Mouse (Mus musculus) MEL (cell line): ENCODE results near the gene Fbln1. TPM values are rescaled to one million over a fixed set of nuclear protein-coding genes. Genes with fewer than 3 reads are reported as not detected.

ENCODE experiments used
- DNase-seq: peaks from one replicate; pipeline ENCODE4 v3.0.0; 2011; ENCODE audit warnings: low read depth, low spot score
- H3K27ac ChIP-seq: 2 replicates; pipeline ENCODE4 v1.5.1; 2012; ENCODE audit warnings: low read depth, mild to moderate bottlenecking, control low read depth, low read length, moderate library complexity; ENCODE audit not compliant: control insufficient read depth
- H3K27me3 ChIP-seq, 2 experiments: fragments of 150-350 bp in 1 of 2; sonication (generic) in 1 of 2; 2 replicates each; pipeline ENCODE4 v1.6.1; 2012; ENCODE audit warnings: low read length in 2 of 2, mild to moderate bottlenecking in 2 of 2, improper control_type of control experiment in 1 of 2, moderate library complexity in 1 of 2; ENCODE audit not compliant: insufficient read depth in 2 of 2, control insufficient read depth in 1 of 2
- H3K36me3 ChIP-seq, 2 experiments: 2 replicates each; pipeline ENCODE4 v1.6.1; 2012 to 2014; ENCODE audit warnings: low read length in 2 of 2, improper control_type of control experiment in 1 of 2, inconsistent platforms in 1 of 2, mild to moderate bottlenecking in 1 of 2; ENCODE audit not compliant: insufficient read depth in 2 of 2, control insufficient read depth in 1 of 2
- H3K4me1 ChIP-seq, 2 experiments: fragments of 150-350 bp in 1 of 2; sonication (generic) in 1 of 2; 2 replicates each; pipeline ENCODE4 v1.6.1; 2012; ENCODE audit warnings: low read length in 2 of 2, improper control_type of control experiment in 1 of 2, mild to moderate bottlenecking in 1 of 2; ENCODE audit not compliant: insufficient read depth in 2 of 2, control insufficient read depth in 1 of 2
- H3K4me3 ChIP-seq, 2 experiments: fragments of 150-350 bp in 1 of 2; sonication (generic) in 1 of 2; 2 replicates each; pipeline ENCODE4 v1.5.1; 2012; ENCODE audit warnings: low read depth in 2 of 2, low read length in 2 of 2, mild to moderate bottlenecking in 2 of 2, moderate library complexity in 2 of 2, control low read depth in 1 of 2, improper control_type of control experiment in 1 of 2; ENCODE audit not compliant: control insufficient read depth in 1 of 2, insufficient read depth in 1 of 2
- H3K79me2 ChIP-seq: 2 replicates; pipeline ENCODE4 v1.6.1; 2012; ENCODE audit warnings: mild to moderate bottlenecking, low read length, moderate library complexity; ENCODE audit not compliant: control insufficient read depth, poor library complexity, insufficient read depth
- H3K9ac ChIP-seq: 2 replicates; pipeline ENCODE4 v1.6.1; 2012; ENCODE audit warnings: low read depth, mild to moderate bottlenecking, control low read depth, low read length, moderate library complexity; ENCODE audit not compliant: control insufficient read depth, poor library complexity, severe bottlenecking
- H3K9me3 ChIP-seq: fragments of 150-350 bp; sonication (generic); replicated peaks from 2 replicates; pipeline ENCODE4 v1.6.1; 2012; ENCODE audit warnings: mild to moderate bottlenecking, low read length, improper control_type of control experiment, moderate library complexity; ENCODE audit not compliant: insufficient read depth
- BHLHE40 ChIP-seq: IDR thresholded peaks from 2 replicates; pipeline ENCODE4 v1.6.1; 2012; ENCODE audit warnings: low read depth, mild to moderate bottlenecking, inconsistent platforms, low read length, improper control_type of control experiment, borderline replicate concordance
- CHD1 ChIP-seq: IDR thresholded peaks from 2 replicates; pipeline ENCODE4 v1.6.1; 2012; ENCODE audit warnings: low read depth, mild to moderate bottlenecking, inconsistent platforms, low read length, improper control_type of control experiment
- CHD2 ChIP-seq: IDR thresholded peaks from 2 replicates; pipeline ENCODE4 v1.6.1; 2011; ENCODE audit warnings: low read length, improper control_type of control experiment
- CTCF ChIP-seq, 3 experiments: IDR thresholded peaks in 2 of 3; conservative IDR thresholded peaks in 1 of 3; 2 replicates each; pipeline ENCODE4 v1.5.1; 2011 to 2012; ENCODE audit warnings: low read length in 3 of 3, low read depth in 2 of 3, mild to moderate bottlenecking in 2 of 3, improper control_type of control experiment in 1 of 3, inconsistent platforms in 1 of 3, mixed read lengths in 1 of 3, moderate library complexity in 1 of 3; ENCODE audit not compliant: control insufficient read depth in 1 of 3, insufficient read depth in 1 of 3, poor library complexity in 1 of 3, severe bottlenecking in 1 of 3
- ELF1 ChIP-seq: IDR thresholded peaks from 2 replicates; pipeline ENCODE4 v1.6.1; 2014; ENCODE audit warnings: low read depth, mild to moderate bottlenecking, inconsistent platforms, low read length, improper control_type of control experiment, moderate library complexity
- ETS1 ChIP-seq: IDR thresholded peaks from 2 replicates; pipeline ENCODE4 v1.6.1; 2012; ENCODE audit warnings: low read depth, mild to moderate bottlenecking, inconsistent platforms, low read length, improper control_type of control experiment, moderate library complexity
- GATA1 ChIP-seq: IDR thresholded peaks from 2 replicates; pipeline ENCODE4 v1.6.1; 2011; ENCODE audit warnings: low read depth, low read length, improper control_type of control experiment
- HCFC1 ChIP-seq: IDR thresholded peaks from 2 replicates; pipeline ENCODE4 v1.6.1; 2012; ENCODE audit warnings: low read depth, mild to moderate bottlenecking, inconsistent platforms, low read length, improper control_type of control experiment, moderate library complexity
- MAFK ChIP-seq: IDR thresholded peaks from 2 replicates; pipeline ENCODE4 v1.6.1; 2011; ENCODE audit warnings: low read depth, mild to moderate bottlenecking, low read length, improper control_type of control experiment, borderline replicate concordance
- MAX ChIP-seq: IDR thresholded peaks from 2 replicates; pipeline ENCODE4 v1.6.1; 2011; ENCODE audit warnings: low read length, improper control_type of control experiment
- MAZ ChIP-seq: IDR thresholded peaks from 2 replicates; pipeline ENCODE4 v1.6.1; 2012; ENCODE audit warnings: low read depth, mild to moderate bottlenecking, inconsistent platforms, low read length, improper control_type of control experiment
- MXI1 ChIP-seq: IDR thresholded peaks from 2 replicates; pipeline ENCODE4 v1.6.1; 2011; ENCODE audit warnings: mild to moderate bottlenecking, low read depth, low read length, improper control_type of control experiment
- MYB ChIP-seq: IDR thresholded peaks from 2 replicates; pipeline ENCODE4 v1.6.1; 2011; ENCODE audit warnings: mild to moderate bottlenecking, low read depth, low read length, improper control_type of control experiment
- MYC ChIP-seq: IDR thresholded peaks from 2 replicates; pipeline ENCODE4 v1.6.1; 2011; ENCODE audit warnings: low read depth, mild to moderate bottlenecking, low read length, improper control_type of control experiment, moderate library complexity
- NELFE ChIP-seq: IDR thresholded peaks from 2 replicates; pipeline ENCODE4 v1.6.1; 2011; ENCODE audit warnings: low read depth, low read length, improper control_type of control experiment
- SMC3 ChIP-seq: IDR thresholded peaks from 2 replicates; pipeline ENCODE4 v1.6.1; 2011; ENCODE audit warnings: low read depth, low read length, improper control_type of control experiment
- TAL1 ChIP-seq: IDR thresholded peaks from 2 replicates; pipeline ENCODE4 v1.6.1; 2012; ENCODE audit warnings: mild to moderate bottlenecking, inconsistent platforms, low read length, moderate library complexity, mixed read lengths
- USF1 ChIP-seq: IDR thresholded peaks from 2 replicates; pipeline ENCODE4 v1.6.1; 2014; ENCODE audit warnings: low read depth, mild to moderate bottlenecking, inconsistent platforms, low read length, improper control_type of control experiment, moderate library complexity
- USF2 ChIP-seq, 2 experiments: IDR thresholded peaks; 2 replicates each; pipeline ENCODE4 v1.6.1; 2011 to 2012; ENCODE audit warnings: improper control_type of control experiment in 2 of 2, low read length in 2 of 2, borderline replicate concordance in 1 of 2, inconsistent platforms in 1 of 2, low read depth in 1 of 2, mild to moderate bottlenecking in 1 of 2; ENCODE audit not compliant: insufficient read depth in 1 of 2
- ZKSCAN1 ChIP-seq: IDR thresholded peaks from 2 replicates; pipeline ENCODE4 v1.6.1; 2012; ENCODE audit warnings: low read depth, mild to moderate bottlenecking, inconsistent platforms, low read length, improper control_type of control experiment, moderate library complexity
- ZNF384 ChIP-seq: IDR thresholded peaks from 2 replicates; pipeline ENCODE4 v1.6.1; 2012; ENCODE audit warnings: low read depth, mild to moderate bottlenecking, inconsistent platforms, low read length, improper control_type of control experiment
- polyA plus RNA-seq, 2 experiments: library from polyadenylated mRNA; stranded (reverse) in 1 of 2; unstranded in 1 of 2; fragments of >175 nt in 1 of 2; fragments of >200 nt in 1 of 2; gene quantifications; 2 replicates each; pipeline versions ENCODE4 v1.2.1 to v1.2.4; 2012; ENCODE audit warnings: low replicate concordance in 2 of 2, low read depth in 1 of 2; ENCODE audit not compliant: insufficient read length in 2 of 2, insufficient read depth in 1 of 2, missing spikeins in 1 of 2
- total RNA-seq: library from RNA; depleted of rRNA; stranded (reverse); fragments of 300-350 nt; gene quantifications from 2 replicates; pipeline ENCODE4 v1.2.3, GENCODE M21; 2012

Gene Fbln1
- total and polyA plus RNA-seq, 3 experiments, result not detected

DNA sequence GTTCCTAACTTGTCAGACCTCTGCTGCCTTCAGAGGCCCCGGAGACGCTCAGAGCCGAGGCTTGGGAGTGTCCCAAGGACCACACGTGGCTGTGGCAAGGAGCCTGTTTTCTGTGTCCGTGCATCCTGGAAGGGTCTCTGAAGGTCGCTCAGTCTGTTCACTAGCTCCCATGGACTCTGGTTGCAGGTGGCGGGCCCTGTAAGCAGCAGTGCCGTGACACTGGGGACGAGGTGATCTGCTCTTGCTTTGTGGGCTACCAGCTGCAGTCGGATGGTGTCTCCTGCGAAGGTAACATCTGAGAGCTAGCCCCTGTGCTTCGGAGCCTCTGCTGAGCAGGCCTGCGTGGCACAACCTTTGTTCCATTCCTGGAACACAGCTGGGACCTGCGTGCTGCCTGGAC lies 24.9 kb downstream of the Fbln1 start:
- Histone ChIP-seq H3K9ac (no peak overlapping the region), H3K79me2 (no peaks in the 10 kb centered on the region), H3K36me3 (no peaks in the 10 kb centered on the region), H3K4me3 (no peak overlapping the region), H3K27ac (no peak overlapping the region), H3K9me3 (no peaks in the 10 kb centered on the region), H3K4me1 (no peaks in the 10 kb centered on the region), H3K27me3 (no peaks in the 10 kb centered on the region)
- TF ChIP-seq MAX (no peak), BHLHE40 (no peak), MAZ (no peak), USF1 (no peak), MXI1 (no peak), ETS1 (no peak), USF2 (IDR thresholded peaks at IDR 0.05; ENCODE audit: borderline replicate concordance in 1 of 2, insufficient read depth in 1 of 2, low read depth in 1 of 2, low read length in 2 of 2) (no peak), GATA1 (no peak), ZKSCAN1 (no peak), HCFC1 (no peak), ELF1 (no peak), CTCF (IDR thresholded peaks at IDR 0.05 in 2 of 3, conservative IDR thresholded peaks at IDR 0.05 in 1 of 3; ENCODE audit: control insufficient read depth in 1 of 3, insufficient read depth in 1 of 3, low read depth in 2 of 3, low read length in 3 of 3, poor library complexity in 1 of 3, severe bottlenecking in 1 of 3) (no peak), NELFE (no peak), ZNF384 (no peak), SMC3 (no peak), CHD1 (no peak), MYC (no peak), MYB (no peak), CHD2 (no peak), TAL1 (no peak)
- no peak for DNase-seq

DNA sequence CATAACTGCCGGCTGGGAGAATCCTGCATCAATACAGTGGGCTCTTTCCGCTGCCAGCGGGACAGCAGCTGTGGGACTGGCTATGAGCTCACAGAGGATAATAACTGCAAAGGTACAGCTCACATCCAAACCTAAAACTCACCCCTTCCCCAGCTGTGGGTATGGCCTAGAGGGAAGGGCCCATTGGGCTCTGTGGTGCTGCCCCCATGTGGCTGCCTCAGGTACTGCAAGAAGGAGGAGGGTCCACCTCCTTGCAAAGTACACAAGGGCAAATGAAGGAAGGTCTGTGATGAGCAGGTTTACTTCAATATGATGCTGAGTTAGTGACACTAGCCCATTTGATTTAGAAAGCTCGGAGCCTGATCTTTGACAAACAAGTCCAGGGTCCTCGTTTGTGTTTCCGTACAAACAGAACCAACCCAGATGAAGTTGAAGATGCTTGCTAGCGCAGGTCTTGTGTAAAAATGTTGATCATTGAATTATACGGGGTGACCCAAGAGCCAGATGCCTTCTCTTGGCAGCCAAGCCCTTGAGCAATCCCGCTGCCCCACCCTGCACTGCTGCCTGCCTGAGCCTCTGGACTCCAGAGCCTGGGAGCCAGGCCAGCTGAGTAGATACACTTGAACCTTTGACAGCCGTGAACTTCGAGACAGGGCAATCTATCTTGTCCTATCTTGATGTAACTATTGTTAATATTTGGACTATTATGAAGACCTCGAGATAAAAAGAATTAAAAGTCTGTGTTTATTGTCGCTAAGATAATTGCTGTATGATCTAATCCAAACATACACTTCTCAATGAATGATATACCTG lies 25.9 kb downstream of the Fbln1 start:
- Histone ChIP-seq H3K27me3 (no peaks in the 10 kb centered on the region), H3K9ac (no peak overlapping the region), H3K4me1 (no peaks in the 10 kb centered on the region), H3K79me2 (no peaks in the 10 kb centered on the region), H3K36me3 (no peaks in the 10 kb centered on the region), H3K4me3 (no peak overlapping the region), H3K27ac (no peak overlapping the region), H3K9me3 (no peaks in the 10 kb centered on the region)
- DNase-seq, result peak; percentile 9
- TF ChIP-seq SMC3, result peak; percentile 25; the same call in 1 of the 2 replicates
- peak; percentile 46 to 75 (median 71) for TF ChIP-seq CTCF (IDR thresholded peaks at IDR 0.05 in 2 of 3, conservative IDR thresholded peaks at IDR 0.05 in 1 of 3; ENCODE audit: control insufficient read depth in 1 of 3, insufficient read depth in 1 of 3, low read depth in 2 of 3, low read length in 3 of 3, poor library complexity in 1 of 3, severe bottlenecking in 1 of 3)
- no peak for TF ChIP-seq MAFK
